Mouse (Mus musculus) hindbrain, embryonic 12.5 days (tissue): ENCODE measurements around the gene F13a1. TPM values are rescaled to one million over a fixed set of nuclear protein-coding genes. Genes with fewer than 3 reads are reported as not detected.
A peak's percentile ranks its signal among the peaks of the same experiment; 100 is the strongest.

ENCODE experiments used
- ATAC-seq: fragments of 200-750 bp; cut with Nextera tagmentation; 2 replicates; pipeline ENCODE4 v1.8.0; 2017; ENCODE audit warnings: moderate TSS enrichment; ENCODE audit not compliant: low FRiP score
- H3K27ac ChIP-seq: fragments of 300-500 bp; sonication (generic); 2 replicates; pipeline ENCODE4 v1.5.1; 2016; ENCODE audit warnings: mild to moderate bottlenecking
- H3K27me3 ChIP-seq: fragments of 300-500 bp; sonication (generic); 2 replicates; pipeline ENCODE4 v1.6.1; 2016; ENCODE audit warnings: mild to moderate bottlenecking
- H3K36me3 ChIP-seq: fragments of 300-500 bp; sonication (generic); 2 replicates; pipeline ENCODE4 v1.6.1; 2016; ENCODE audit warnings: mild to moderate bottlenecking
- H3K4me1 ChIP-seq: fragments of 300-500 bp; sonication (generic); 2 replicates; pipeline ENCODE4 v1.6.1; 2016
- H3K4me2 ChIP-seq: fragments of 300-500 bp; sonication (generic); replicated peaks from 2 replicates; pipeline ENCODE4 v1.6.1; 2016; ENCODE audit warnings: mild to moderate bottlenecking
- H3K4me3 ChIP-seq: fragments of 300-500 bp; sonication (generic); 2 replicates; pipeline ENCODE4 v1.5.1; 2016; ENCODE audit warnings: mild to moderate bottlenecking
- H3K9ac ChIP-seq: fragments of 300-500 bp; sonication (generic); 2 replicates; pipeline ENCODE4 v1.6.1; 2016; ENCODE audit warnings: mild to moderate bottlenecking, moderate library complexity
- H3K9me3 ChIP-seq: fragments of 300-500 bp; sonication (generic); replicated peaks from 2 replicates; pipeline ENCODE4 v1.6.1; 2016; ENCODE audit warnings: mild to moderate bottlenecking
- WGBS: fragments of 180-500 bp; shearing (Covaris S2); methylation state at CpG from one replicate; pipeline ENCODE4 v1.1.7; 2016; 5-methylcytosine and 5-hydroxymethylcytosine counted together
- polyA plus RNA-seq: library from polyadenylated mRNA; unstranded; fragments of >200 nt; fragmentation: Nextera tagmentation; extraction: Ambion mirVana; gene quantifications from 2 replicates; pipeline ENCODE4 v1.2.1, GENCODE M21; 2016

F13a1 gene
- polyA plus RNA-seq, result 14.7 and 16.8 TPM in 2 replicates

DNA sequence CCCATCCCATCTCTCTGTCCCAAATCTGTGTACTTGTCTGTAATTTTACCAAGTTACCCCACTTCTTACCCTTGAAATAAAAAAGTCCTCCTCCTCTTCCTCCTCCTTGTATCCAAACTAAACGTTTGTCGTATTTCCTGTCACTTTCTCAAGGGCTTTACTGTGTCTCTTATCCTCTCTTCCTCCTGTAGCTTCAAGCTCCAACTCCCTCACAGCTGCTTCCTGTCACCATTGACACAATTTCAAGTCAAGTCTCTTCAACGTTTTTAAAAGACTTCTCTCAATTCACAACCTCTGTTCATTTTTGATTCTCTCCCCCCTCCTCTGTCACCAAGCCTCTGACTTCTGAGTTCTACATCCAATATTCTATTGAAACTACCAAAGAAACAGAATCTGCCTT lies at the start of gene F13a1:
Gene F13a1 (minus strand): TSS at position 119 of the 400 bp plus-strand sequence.
- Histone ChIP-seq H3K4me3 (no peak within 1 kb of the TSS), H3K27ac (no peak within 1 kb of the TSS), H3K9ac (no peak within 1 kb of the TSS), H3K9me3 (no peaks in the 10 kb centered on the region), H3K4me2 (no peak within 1 kb of the TSS), H3K27me3 (no peaks in the 10 kb centered on the region), H3K36me3 (no peaks in the 10 kb centered on the region), H3K4me1 (no peaks in the 10 kb centered on the region)
- ATAC-seq, result no peak
- 73% methylated on average over 3 of the region's 3 CpGs for WGBS

DNA sequence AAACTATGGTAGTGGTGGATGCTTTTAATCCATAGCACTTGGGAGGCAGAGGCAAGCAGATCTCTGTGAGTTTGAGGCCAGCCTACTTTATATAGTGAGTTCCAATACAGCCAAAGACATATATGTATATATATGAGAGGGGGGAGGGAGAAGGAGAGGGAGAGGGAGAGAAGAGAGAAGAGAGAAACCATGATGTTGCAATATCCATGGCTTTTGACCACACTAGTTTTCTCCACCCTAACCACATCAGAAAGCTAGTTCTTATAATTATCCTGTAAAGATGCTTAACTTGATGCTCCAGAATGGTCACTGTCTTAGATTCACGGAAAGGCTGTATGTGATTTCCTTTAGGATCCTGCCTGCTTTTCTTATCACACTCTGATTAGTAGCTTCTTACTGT lies 41.6 kb upstream of the F13a1 start:
- Histone ChIP-seq H3K9me3 (no peaks in the 10 kb centered on the region), H3K27me3 (no peaks in the 10 kb centered on the region), H3K36me3 (no peaks in the 10 kb centered on the region), H3K4me1 (no peaks in the 10 kb centered on the region), H3K27ac (no peak overlapping the region), H3K4me3 (no peak overlapping the region), H3K9ac (no peak overlapping the region), H3K4me2 (no peak overlapping the region)
- WGBS, result 96% methylated on average over 1 of the region's 1 CpGs
- no peak for ATAC-seq

DNA sequence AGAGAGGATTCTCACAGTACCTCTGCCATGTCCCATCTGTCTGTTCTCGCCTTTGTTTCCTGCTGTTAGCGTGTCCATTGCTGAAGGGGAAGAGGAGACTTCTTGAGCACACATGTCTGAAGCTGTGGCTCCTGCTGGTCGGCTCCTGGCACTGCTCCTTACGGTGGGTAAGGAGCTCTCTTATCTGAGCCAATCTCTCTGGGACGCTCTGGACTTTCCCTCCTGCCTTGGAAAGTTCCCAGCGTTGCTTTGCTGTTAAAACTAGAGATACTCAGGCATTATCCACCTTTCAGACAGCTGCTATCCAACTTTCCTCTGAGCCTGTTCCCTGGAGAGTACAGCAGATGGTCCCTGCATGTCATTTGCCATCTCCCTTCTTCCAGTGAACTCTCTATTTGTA lies 39.1 kb upstream of the F13a1 start:
- no peaks in the 10 kb centered on the region for H3K36me3 ChIP-seq
- H3K4me2 ChIP-seq, result no peak overlapping the region
- no peak overlapping the region for H3K27ac ChIP-seq
- 66% methylated on average over 6 of the region's 6 CpGs for WGBS
- H3K27me3 ChIP-seq, result no peaks in the 10 kb centered on the region
- H3K9ac ChIP-seq, result no peak overlapping the region
- no peaks in the 10 kb centered on the region for H3K4me1 ChIP-seq
- no peaks in the 10 kb centered on the region for H3K9me3 ChIP-seq
- no peak for ATAC-seq
- no peak overlapping the region for H3K4me3 ChIP-seq

DNA sequence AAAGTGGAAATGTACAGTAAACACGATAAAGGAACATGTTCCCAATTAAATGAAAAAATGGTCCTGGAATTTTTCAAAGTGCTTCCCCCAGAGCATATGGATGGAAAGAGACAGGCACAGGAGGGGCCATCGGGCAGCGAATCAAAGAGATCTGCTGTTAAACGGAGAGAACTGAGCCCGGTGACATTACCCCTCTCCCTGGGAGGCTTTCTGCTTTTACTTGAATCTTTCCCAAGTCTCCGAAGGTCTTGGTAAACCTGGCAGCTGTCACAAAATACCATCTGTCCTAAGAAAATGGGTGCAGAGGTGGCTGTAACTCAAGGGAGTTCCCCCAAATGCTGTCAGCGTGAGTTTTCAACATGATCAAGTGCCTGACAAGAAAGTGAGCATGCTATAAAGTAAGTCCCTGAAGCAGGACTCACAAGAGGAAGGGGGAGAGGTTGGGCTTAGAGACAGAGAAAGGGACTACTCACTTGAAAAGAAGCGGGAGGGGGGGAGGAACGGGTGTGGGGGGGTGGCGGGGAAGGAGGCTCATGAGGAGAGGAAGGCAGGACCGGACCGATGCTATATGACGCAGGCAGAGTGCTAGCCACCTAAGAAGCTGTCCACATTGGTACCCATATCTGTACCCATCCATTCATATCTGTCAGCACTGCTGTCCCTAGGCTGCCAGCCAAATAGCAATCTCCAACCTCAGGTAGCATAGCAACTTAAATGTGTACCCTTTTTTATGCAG lies 31.6 kb upstream of the F13a1 start:
- Histone ChIP-seq H3K27me3 (no peaks in the 10 kb centered on the region), H3K9me3 (no peaks in the 10 kb centered on the region), H3K4me3 (no peak overlapping the region), H3K4me1 (0 out of 2 replicates have a peak, but pooled peaks cover 3% of the 10 kb centered on the region), H3K36me3 (no peaks in the 10 kb centered on the region), H3K9ac (no peak overlapping the region), H3K27ac (no peak overlapping the region), H3K4me2 (no peak overlapping the region)
- 51% methylated on average over 13 of the region's 13 CpGs for WGBS
- ATAC-seq, result 0 out of 2 replicates have a peak, but pooled peaks have one; percentile 46

DNA sequence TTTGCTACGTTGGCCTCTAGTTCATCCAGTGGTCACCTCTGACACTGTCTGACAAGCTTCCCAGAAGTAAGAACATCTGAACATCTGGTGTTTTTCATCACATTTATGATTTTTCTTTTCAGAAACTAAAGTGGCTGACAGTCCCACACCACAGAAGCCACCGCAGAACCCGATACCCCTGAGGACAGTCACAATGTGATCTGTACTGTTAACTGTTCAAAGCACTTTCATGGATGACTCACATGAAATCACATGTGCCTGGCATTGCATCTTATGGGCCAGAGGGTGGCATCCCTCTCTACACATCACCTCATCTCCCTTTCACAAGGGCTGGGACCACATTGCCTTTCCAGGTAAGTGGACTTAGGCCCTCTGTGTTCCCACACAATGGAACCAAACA lies 21.3 kb upstream of the F13a1 start:
- Histone ChIP-seq H3K36me3 (no peaks in the 10 kb centered on the region), H3K27me3 (no peaks in the 10 kb centered on the region), H3K27ac (no peak overlapping the region), H3K9me3 (no peaks in the 10 kb centered on the region), H3K4me3 (no peak overlapping the region), H3K9ac (no peak overlapping the region), H3K4me1 (no peaks in the 10 kb centered on the region), H3K4me2 (no peak overlapping the region)
- WGBS, result 78% methylated on average over 3 of the region's 3 CpGs
- ATAC-seq, result no peak

DNA sequence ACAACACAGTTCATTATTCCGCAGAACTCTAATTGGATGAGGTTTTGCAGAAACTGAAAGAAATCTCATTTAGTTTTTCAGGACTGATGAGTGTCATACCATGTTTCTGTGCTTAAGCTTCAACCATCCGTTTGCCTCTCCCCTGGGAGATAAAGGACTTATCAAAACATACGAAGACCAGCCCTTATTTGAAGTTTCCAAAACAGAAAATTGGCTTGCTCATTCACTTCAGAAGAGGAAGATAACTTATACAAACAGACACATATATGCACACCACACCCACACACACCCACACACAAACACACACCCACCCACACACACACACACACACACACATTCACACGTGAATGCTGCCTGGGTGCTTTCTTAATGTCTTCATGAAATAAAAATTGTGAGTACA lies 20.8 kb upstream of the F13a1 start:
- no peak for ATAC-seq
- Histone ChIP-seq H3K4me3 (no peak overlapping the region), H3K27me3 (no peaks in the 10 kb centered on the region), H3K9me3 (no peaks in the 10 kb centered on the region), H3K36me3 (no peaks in the 10 kb centered on the region), H3K4me2 (no peak overlapping the region), H3K27ac (no peak overlapping the region), H3K9ac (no peak overlapping the region), H3K4me1 (no peaks in the 10 kb centered on the region)
- 79% methylated on average over 4 of the region's 4 CpGs for WGBS

DNA sequence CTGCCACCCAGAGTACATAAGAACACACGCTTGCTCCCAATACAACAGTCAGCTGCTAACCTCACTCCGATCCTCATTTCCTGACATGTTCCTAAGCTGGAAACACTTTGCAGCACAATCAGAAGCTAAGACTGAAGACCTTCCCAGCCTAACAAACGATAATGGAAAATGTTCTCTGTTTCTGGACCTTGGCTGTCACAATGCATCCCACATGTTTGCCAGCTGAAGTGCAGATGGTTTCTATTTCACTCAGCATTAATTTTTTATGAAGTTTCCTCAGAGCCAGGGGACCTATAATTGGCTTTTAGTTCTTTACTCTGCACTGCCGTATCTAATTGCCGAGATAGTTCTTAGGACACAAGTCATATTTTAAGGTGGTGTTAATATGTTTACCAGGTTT lies 10.8 kb upstream of the F13a1 start:
- Histone ChIP-seq H3K4me3 (no peak overlapping the region), H3K36me3 (no peaks in the 10 kb centered on the region), H3K4me2 (no peak overlapping the region), H3K9me3 (no peaks in the 10 kb centered on the region), H3K27ac (no peak overlapping the region), H3K4me1 (no peaks in the 10 kb centered on the region), H3K9ac (no peak overlapping the region), H3K27me3 (no peaks in the 10 kb centered on the region)
- no peak for ATAC-seq
- WGBS, result 76% methylated on average over 5 of the region's 5 CpGs

DNA sequence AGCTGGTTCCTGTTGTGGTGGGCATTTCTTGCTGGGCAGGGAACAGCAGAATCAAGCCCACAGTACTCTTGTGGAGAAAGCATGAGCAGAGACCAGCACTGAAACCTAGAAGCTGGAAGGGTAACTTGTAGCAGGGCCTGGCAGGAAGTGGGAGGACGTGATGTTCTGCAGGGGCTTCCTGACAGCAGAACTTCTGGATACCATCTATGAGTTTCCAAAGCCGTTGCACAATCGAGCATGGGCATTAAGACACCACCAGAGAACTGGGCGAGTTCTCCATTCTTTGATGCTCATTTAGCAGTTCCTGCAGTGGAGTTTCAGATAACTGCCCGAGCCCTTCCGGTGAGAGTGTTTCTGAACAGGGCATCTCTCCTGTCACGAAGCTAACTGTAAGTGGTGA lies 6.6 kb upstream of the F13a1 start:
- H3K9ac ChIP-seq, result no peak overlapping the region
- ATAC-seq, result no peak
- no peaks in the 10 kb centered on the region for H3K27me3 ChIP-seq
- no peak overlapping the region for H3K27ac ChIP-seq
- WGBS, result 88% methylated on average over 7 of the region's 7 CpGs
- no peaks in the 10 kb centered on the region for H3K4me1 ChIP-seq
- H3K4me3 ChIP-seq, result no peak overlapping the region
- no peak overlapping the region for H3K4me2 ChIP-seq
- H3K36me3 ChIP-seq, result no peaks in the 10 kb centered on the region
- no peaks in the 10 kb centered on the region for H3K9me3 ChIP-seq

DNA sequence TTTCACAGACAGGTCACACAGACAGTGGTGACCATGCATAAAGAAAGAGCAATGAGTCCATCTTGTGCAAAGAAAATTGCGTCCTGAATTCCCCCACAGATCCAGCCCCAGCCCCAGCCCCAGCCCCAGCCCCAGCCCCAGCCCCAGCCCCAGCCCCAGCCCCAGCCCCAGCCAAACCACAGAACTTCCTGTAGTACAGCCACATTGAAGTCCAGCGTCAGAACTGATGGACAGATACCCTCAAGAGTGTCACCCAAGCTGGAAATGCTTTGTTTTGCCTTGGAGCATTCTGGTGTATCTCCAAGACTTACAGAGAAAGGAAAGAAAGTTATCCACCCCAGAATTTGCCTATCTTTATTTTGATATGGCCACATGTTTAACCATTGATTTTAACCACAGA lies 413 bp downstream of the F13a1 start:
- Histone ChIP-seq H3K9ac (no peak overlapping the region), H3K27ac (no peak overlapping the region), H3K9me3 (no peaks in the 10 kb centered on the region), H3K4me2 (no peak overlapping the region), H3K36me3 (no peaks in the 10 kb centered on the region), H3K4me3 (no peak overlapping the region), H3K27me3 (no peaks in the 10 kb centered on the region), H3K4me1 (no peaks in the 10 kb centered on the region)
- no peak for ATAC-seq
- WGBS, result 79% methylated on average over 2 of the region's 2 CpGs

DNA sequence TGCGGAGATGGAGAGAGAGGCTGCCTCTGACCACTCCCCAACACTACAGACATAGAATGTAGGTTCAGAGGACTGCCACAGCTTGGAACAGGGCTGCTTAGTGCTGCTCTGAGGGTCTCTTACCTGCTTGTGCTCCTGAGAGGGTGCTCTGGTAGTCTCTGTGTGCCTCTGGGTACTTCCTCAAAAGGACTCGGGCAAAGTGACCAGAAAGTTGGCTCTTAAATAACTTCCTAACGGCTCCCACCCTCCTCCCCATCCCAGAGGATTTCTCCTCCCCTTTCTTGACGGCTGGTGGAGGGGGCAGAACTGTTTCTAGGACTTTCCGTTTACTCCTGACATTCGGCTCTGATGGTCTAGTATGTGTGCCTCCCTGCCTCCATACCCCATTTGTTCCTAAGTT lies 1.0 kb downstream of the F13a1 start:
- no peak for ATAC-seq
- H3K9ac ChIP-seq, result no peak overlapping the region
- no peaks in the 10 kb centered on the region for H3K9me3 ChIP-seq
- 76% methylated on average over 6 of the region's 6 CpGs for WGBS
- no peaks in the 10 kb centered on the region for H3K36me3 ChIP-seq
- no peak overlapping the region for H3K4me3 ChIP-seq
- H3K27ac ChIP-seq, result no peak overlapping the region
- H3K4me2 ChIP-seq, result no peak overlapping the region
- no peaks in the 10 kb centered on the region for H3K27me3 ChIP-seq
- no peaks in the 10 kb centered on the region for H3K4me1 ChIP-seq

DNA sequence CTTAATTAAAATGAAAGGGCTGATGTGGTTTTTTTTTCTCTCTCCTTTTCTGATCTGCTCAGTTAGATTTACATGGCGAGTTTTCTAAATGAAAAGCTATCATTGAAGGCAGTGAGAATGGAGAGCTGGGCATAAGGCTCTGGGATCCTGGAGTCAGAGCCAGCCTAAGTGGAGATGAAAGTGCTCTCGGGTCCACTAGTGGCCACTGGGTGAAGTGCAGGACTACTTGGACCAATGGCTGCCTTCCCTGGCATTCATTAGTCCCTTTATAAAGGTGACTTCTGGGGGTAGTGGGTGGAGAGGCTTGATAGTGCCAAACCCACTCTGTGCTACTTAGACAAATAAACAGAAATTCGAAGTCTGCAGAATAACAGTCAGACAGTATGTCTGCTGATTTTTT lies 5.0 kb downstream of the F13a1 start:
- Histone ChIP-seq H3K4me1 (no peaks in the 10 kb centered on the region), H3K4me2 (no peak overlapping the region), H3K27me3 (no peaks in the 10 kb centered on the region), H3K36me3 (no peaks in the 10 kb centered on the region), H3K9me3 (no peaks in the 10 kb centered on the region), H3K4me3 (no peak overlapping the region), H3K9ac (no peak overlapping the region), H3K27ac (no peak overlapping the region)
- WGBS, result 84% methylated on average over 3 of the region's 3 CpGs
- ATAC-seq, result no peak

DNA sequence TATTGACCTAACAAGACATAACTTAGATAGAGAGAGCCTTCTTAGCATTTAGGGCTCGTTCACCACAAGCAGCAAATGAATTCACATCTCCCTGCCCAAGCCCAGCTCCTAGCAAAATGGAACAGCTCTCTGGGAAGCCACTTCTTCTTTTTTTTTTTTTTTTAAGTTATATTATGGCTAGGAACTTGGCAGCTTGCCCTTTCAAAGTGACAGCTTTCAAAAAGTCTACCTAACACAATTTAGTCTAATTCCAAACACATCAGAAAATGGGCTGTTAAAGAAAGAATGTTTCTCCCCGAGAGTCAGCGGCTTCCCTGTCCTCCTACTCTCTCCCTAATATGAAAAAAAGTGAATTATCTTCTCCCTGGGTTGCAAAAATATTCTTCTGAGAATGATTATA lies 15.3 kb downstream of the F13a1 start:
- Histone ChIP-seq H3K4me2 (no peak overlapping the region), H3K9ac (no peak overlapping the region), H3K9me3 (no peaks in the 10 kb centered on the region), H3K36me3 (no peaks in the 10 kb centered on the region), H3K27ac (no peak overlapping the region), H3K4me3 (no peak overlapping the region), H3K27me3 (no peaks in the 10 kb centered on the region), H3K4me1 (no peaks in the 10 kb centered on the region)
- 83% methylated on average over 3 of the region's 3 CpGs for WGBS
- ATAC-seq, result no peak

DNA sequence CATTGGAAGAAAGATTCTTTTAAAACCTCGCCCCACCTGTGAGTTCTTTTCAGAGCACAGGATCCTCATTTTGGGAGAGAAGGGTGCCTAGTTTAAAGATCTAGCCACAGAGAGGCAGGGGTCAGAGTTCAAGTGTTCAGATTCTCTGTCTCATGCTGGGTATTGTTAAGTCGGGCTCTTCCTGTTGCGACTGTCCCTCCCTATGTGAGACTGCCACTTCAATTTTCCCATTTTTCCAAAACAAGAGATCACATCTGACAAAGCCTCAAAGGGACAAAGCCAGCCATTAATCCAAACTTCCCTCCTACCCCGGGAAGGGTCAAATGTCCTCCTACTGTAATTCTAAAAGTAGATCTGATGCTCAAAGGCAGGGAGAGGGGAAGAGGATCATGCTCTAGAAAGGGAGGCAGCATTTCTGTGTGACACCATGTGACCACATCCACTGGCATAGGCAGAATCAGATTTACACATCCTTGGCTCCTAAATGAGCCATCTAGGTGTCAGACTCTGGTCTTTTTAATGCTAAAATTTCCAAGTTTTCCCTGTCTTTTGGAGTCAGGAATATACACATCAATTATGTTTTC lies 24.0 kb downstream of the F13a1 start:
- Histone ChIP-seq H3K4me2 (no peak overlapping the region), H3K27ac (no peak overlapping the region), H3K9me3 (no peaks in the 10 kb centered on the region), H3K9ac (no peak overlapping the region), H3K4me3 (no peak overlapping the region), H3K36me3 (no peaks in the 10 kb centered on the region), H3K27me3 (no peaks in the 10 kb centered on the region), H3K4me1 (0 out of 2 replicates have a peak, but pooled peaks cover 3% of the 10 kb centered on the region)
- WGBS, result 26% methylated on average over 4 of the region's 4 CpGs
- no peak for ATAC-seq
